Mouse (Mus musculus): ENCODE measurements around the gene Adgrg5.

DNA sequence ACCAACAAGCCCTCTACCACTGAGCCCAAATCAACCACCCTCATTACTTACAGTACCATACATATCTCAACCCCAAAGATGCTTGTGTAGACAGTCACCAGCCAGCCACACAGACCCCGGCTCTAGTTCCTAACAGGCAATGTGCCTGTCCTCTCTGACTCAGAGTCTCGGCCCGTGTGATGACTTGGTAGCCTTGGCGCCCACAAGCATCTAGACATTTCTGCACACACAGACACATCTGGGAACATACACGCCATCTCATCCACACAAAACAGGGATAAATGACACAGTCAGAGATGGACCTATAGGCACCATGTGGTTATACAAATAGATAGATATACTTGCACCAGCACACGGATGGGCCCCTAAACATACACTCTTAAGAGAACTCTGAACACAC is 9.2 kb upstream of the Adgrg5 start:
- no peak for TF ChIP-seq POLR2A (IDR thresholded peaks at IDR 0.05; ENCODE audit: control insufficient read depth, extremely low read depth, insufficient read depth, low read length, poor library complexity)
- no peak for TF ChIP-seq CTCF (IDR thresholded peaks at IDR 0.05; ENCODE audit: borderline replicate concordance, control insufficient read depth, extremely low read depth, insufficient read depth, low read length, poor library complexity)

Measured in thymus, adult 2 months (tissue).